Mouse (Mus musculus): ENCODE measurements around the gene Unc79. TPM values are rescaled to one million over a fixed set of nuclear protein-coding genes. Genes with fewer than 3 reads are reported as not detected.

Gene Unc79
- polyA plus RNA-seq, 1 experiment from 2014 or later = 0.27 TPM

DNA sequence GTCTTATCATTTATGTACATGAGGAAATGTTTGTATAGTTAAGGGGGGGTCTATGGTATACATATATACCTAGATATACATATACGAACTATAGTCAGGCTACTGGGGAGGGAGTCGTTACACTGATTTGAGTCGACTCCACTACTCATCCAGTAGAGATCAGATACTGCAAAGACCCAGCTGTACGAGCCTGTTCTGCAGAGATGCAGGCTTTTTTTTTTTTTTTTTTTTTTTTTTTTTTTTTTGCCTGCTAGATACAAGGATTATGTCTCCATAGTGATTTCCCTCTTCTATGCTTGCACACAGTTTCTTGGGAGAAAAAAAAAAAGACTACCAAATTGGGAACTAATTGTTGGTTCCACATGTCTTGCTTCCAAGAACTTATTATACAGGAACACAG is 113.5 kb downstream of the Unc79 start:
- Histone ChIP-seq H3K27ac (ENCODE audit: low read length) (no peak overlapping the region), H3K9ac (ENCODE audit: low read depth, low read length) (no peak overlapping the region), H3K4me1 (ENCODE audit: control insufficient read depth, insufficient read depth, low read length) (no peaks in the 10 kb centered on the region), H3K36me3 (ENCODE audit: control insufficient read depth, insufficient read depth, low read length) (no peaks in the 10 kb centered on the region), H3K4me3 (ENCODE audit: low read length) (no peak overlapping the region), H3K9me3 (ENCODE audit: control insufficient read depth, low read length) (no peaks in the 10 kb centered on the region), H3K27me3 (replicated peaks; ENCODE audit: control insufficient read depth, insufficient read depth, low read length) (no peaks in the 10 kb centered on the region), H3K4me2 (ENCODE audit: low read depth, low read length) (no peak overlapping the region)
- 55% methylated on average over 4 of the region's 4 CpGs for WGBS
- ATAC-seq = no peak

GRCm38 (mm10) chr12:103064944-103065343 is 116.3 kb downstream of the Unc79 start:
- Histone ChIP-seq H3K36me3 (ENCODE audit: control insufficient read depth, insufficient read depth, low read length) (no peaks in the 10 kb centered on the region), H3K4me1 (ENCODE audit: control insufficient read depth, insufficient read depth, low read length) (no peaks in the 10 kb centered on the region), H3K27me3 (replicated peaks; ENCODE audit: control insufficient read depth, insufficient read depth, low read length) (no peaks in the 10 kb centered on the region), H3K4me2 (ENCODE audit: low read depth, low read length) (no peak overlapping the region), H3K9ac (ENCODE audit: low read depth, low read length) (no peak overlapping the region), H3K9me3 (ENCODE audit: control insufficient read depth, low read length) (no peaks in the 10 kb centered on the region), H3K27ac (ENCODE audit: low read length) (no peak overlapping the region), H3K4me3 (ENCODE audit: low read length) (no peak overlapping the region)
- WGBS = 7% methylated on average over 3 of the region's 3 CpGs
- ATAC-seq = peak; percentile 50; the same call in 1 of the 2 replicates

DNA sequence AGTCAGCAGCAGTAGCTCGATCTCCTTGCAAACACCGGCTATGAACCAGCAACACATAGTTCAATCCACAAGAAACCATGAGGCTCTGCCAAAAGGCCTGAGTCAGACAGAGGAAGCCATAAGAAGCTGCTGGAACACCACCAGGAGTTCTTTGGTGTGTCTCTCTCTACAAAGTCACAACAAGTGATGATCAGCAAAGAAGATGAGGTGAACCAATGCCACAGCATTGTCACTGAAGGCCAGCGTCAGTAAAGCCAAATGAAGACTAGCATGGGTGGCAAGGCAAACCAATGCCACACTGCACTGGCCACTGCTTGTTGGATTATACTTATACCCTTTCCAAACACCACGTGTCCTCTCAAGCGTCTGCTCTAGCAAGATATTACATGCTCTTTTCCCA is 119.5 kb downstream of the Unc79 start:
- WGBS = 88% methylated on average over 5 of the region's 5 CpGs
- ATAC-seq = no peak
- H3K36me3 ChIP-seq (ENCODE audit: control insufficient read depth, insufficient read depth, low read length) = no peaks in the 10 kb centered on the region

GRCm38 (mm10) chr12:103069565-103069964 is 120.9 kb downstream of the Unc79 start:
- ATAC-seq = no peak
- H3K36me3 ChIP-seq (ENCODE audit: control insufficient read depth, insufficient read depth, low read length) = no peaks in the 10 kb centered on the region
- no peaks in the 10 kb centered on the region for H3K9me3 ChIP-seq (ENCODE audit: control insufficient read depth, low read length)
- no peaks in the 10 kb centered on the region for H3K4me1 ChIP-seq (ENCODE audit: control insufficient read depth, insufficient read depth, low read length)
- WGBS = 66% methylated on average over 12 of the region's 12 CpGs
- no peak overlapping the region for H3K9ac ChIP-seq (ENCODE audit: low read depth, low read length)
- no peak overlapping the region for H3K27ac ChIP-seq (ENCODE audit: low read length)
- H3K4me3 ChIP-seq (ENCODE audit: low read length) = no peak overlapping the region
- no peak overlapping the region for H3K4me2 ChIP-seq (ENCODE audit: low read depth, low read length)
- H3K27me3 ChIP-seq (replicated peaks; ENCODE audit: control insufficient read depth, insufficient read depth, low read length) = no peaks in the 10 kb centered on the region

More for the DNA sequence above, 119.5 kb downstream of the Unc79 start:
- Histone ChIP-seq H3K27ac (ENCODE audit: low read length) (no peak overlapping the region), H3K4me2 (ENCODE audit: low read depth, low read length) (no peak overlapping the region), H3K9ac (ENCODE audit: low read depth, low read length) (no peak overlapping the region), H3K27me3 (replicated peaks; ENCODE audit: control insufficient read depth, insufficient read depth, low read length) (no peaks in the 10 kb centered on the region), H3K4me1 (ENCODE audit: control insufficient read depth, insufficient read depth, low read length) (no peaks in the 10 kb centered on the region), H3K4me3 (ENCODE audit: low read length) (no peak overlapping the region), H3K9me3 (ENCODE audit: control insufficient read depth, low read length) (no peaks in the 10 kb centered on the region)

GRCm38 (mm10) chr12:103073953-103074352 is 125.3 kb downstream of the Unc79 start:
- no peak overlapping the region for H3K9ac ChIP-seq (ENCODE audit: low read depth, low read length)
- no peaks in the 10 kb centered on the region for H3K9me3 ChIP-seq (ENCODE audit: control insufficient read depth, low read length)
- WGBS = 93% methylated on average over 4 of the region's 4 CpGs

DNA sequence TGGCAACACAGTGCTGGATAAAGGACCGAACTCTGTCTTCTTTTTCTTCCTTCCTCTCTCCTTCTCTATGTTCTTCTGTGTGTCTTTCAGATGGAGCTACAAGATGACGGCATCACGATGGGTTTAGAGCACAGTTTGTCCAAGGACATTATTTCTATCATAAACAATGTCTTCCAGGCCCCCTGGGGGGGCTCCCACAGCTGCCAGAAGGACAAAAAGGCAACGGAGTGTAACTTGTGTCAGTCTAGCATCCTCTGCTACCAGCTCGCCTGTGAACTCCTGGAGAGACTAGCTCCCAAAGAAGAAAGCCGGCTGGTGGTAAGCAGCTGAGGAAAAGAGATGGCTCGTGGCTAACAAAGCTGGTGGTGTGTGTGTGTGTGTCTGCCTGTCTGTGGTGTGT is 130.1 kb downstream of the Unc79 start:
- no peak overlapping the region for H3K4me3 ChIP-seq (ENCODE audit: low read length)
- H3K36me3 ChIP-seq (ENCODE audit: control insufficient read depth, insufficient read depth, low read length) = no peaks in the 10 kb centered on the region
- no peak for ATAC-seq
- no peak overlapping the region for H3K9ac ChIP-seq (ENCODE audit: low read depth, low read length)
- no peak overlapping the region for H3K27ac ChIP-seq (ENCODE audit: low read length)
- no peaks in the 10 kb centered on the region for H3K9me3 ChIP-seq (ENCODE audit: control insufficient read depth, low read length)
- WGBS = 55% methylated on average over 7 of the region's 7 CpGs
- H3K4me2 ChIP-seq (ENCODE audit: low read depth, low read length) = no peak overlapping the region
- no peaks in the 10 kb centered on the region for H3K4me1 ChIP-seq (ENCODE audit: control insufficient read depth, insufficient read depth, low read length)
- H3K27me3 ChIP-seq (replicated peaks; ENCODE audit: control insufficient read depth, insufficient read depth, low read length) = no peaks in the 10 kb centered on the region

More at GRCm38 (mm10) chr12:103073953-103074352, 125.3 kb downstream of the Unc79 start:
- H3K27ac ChIP-seq (ENCODE audit: low read length) = no peak overlapping the region
- no peaks in the 10 kb centered on the region for H3K27me3 ChIP-seq (replicated peaks; ENCODE audit: control insufficient read depth, insufficient read depth, low read length)
- H3K4me3 ChIP-seq (ENCODE audit: low read length) = no peak overlapping the region
- H3K36me3 ChIP-seq (ENCODE audit: control insufficient read depth, insufficient read depth, low read length) = no peaks in the 10 kb centered on the region
- no peak for ATAC-seq
- no peaks in the 10 kb centered on the region for H3K4me1 ChIP-seq (ENCODE audit: control insufficient read depth, insufficient read depth, low read length)
- H3K4me2 ChIP-seq (ENCODE audit: low read depth, low read length) = no peak overlapping the region

GRCm38 (mm10) chr12:103080055-103080454 is 131.4 kb downstream of the Unc79 start:
- H3K27me3 ChIP-seq (replicated peaks; ENCODE audit: control insufficient read depth, insufficient read depth, low read length) = no peaks in the 10 kb centered on the region
- H3K9me3 ChIP-seq (ENCODE audit: control insufficient read depth, low read length) = no peaks in the 10 kb centered on the region
- H3K36me3 ChIP-seq (ENCODE audit: control insufficient read depth, insufficient read depth, low read length) = no peaks in the 10 kb centered on the region
- H3K4me3 ChIP-seq (ENCODE audit: low read length) = no peak overlapping the region
- 69% methylated on average over 3 of the region's 3 CpGs for WGBS
- no peak overlapping the region for H3K9ac ChIP-seq (ENCODE audit: low read depth, low read length)
- no peak for ATAC-seq
- no peak overlapping the region for H3K27ac ChIP-seq (ENCODE audit: low read length)
- H3K4me2 ChIP-seq (ENCODE audit: low read depth, low read length) = no peak overlapping the region
- no peaks in the 10 kb centered on the region for H3K4me1 ChIP-seq (ENCODE audit: control insufficient read depth, insufficient read depth, low read length)

- H3K27me3 ChIP-seq (replicated peaks; ENCODE audit: control insufficient read depth, insufficient read depth, low read length) = no peaks in the 10 kb centered on the region; the same call in 1 of the 2 replicates
- no peak overlapping the region for H3K4me3 ChIP-seq (ENCODE audit: low read length)
- WGBS = 71% methylated on average over 6 of the region's 6 CpGs
Observed at GRCm38 (mm10) chr12:103091831-103092230, 143.2 kb downstream of the Unc79 start.

DNA sequence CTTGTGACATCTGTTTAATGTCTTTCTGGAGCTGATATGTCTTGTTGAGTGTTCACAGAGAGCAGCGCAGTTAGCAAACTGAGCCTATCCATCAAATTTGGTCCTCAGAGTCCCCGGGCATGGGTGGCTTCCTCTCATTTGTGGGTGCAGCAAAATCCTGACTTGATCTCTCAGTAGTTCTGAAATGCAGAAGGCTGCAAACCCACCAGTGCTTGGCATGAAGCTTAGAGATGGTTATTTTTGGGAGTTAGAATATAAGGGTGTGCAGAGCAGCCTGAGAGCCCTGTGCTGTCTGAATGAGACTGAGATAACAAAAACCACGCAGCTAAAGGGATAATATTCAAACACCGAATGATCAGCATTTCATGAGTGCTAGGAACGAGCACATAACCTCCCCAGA is 146.5 kb downstream of the Unc79 start:
- Histone ChIP-seq H3K9me3 (ENCODE audit: control insufficient read depth, low read length) (no peaks in the 10 kb centered on the region), H3K4me2 (ENCODE audit: low read depth, low read length) (no peak overlapping the region), H3K4me1 (ENCODE audit: control insufficient read depth, insufficient read depth, low read length) (no peaks in the 10 kb centered on the region), H3K36me3 (ENCODE audit: control insufficient read depth, insufficient read depth, low read length) (no peaks in the 10 kb centered on the region), H3K27ac (ENCODE audit: low read length) (no peak overlapping the region), H3K27me3 (replicated peaks; ENCODE audit: control insufficient read depth, insufficient read depth, low read length) (no peaks in the 10 kb centered on the region; the same call in 1 of the 2 replicates), H3K4me3 (ENCODE audit: low read length) (no peak overlapping the region), H3K9ac (ENCODE audit: low read depth, low read length) (no peak overlapping the region)
- 55% methylated on average over 5 of the region's 5 CpGs for WGBS
- ATAC-seq = no peak

More at GRCm38 (mm10) chr12:103091831-103092230, 143.2 kb downstream of the Unc79 start:
- H3K27ac ChIP-seq (ENCODE audit: low read length) = no peak overlapping the region
- H3K9ac ChIP-seq (ENCODE audit: low read depth, low read length) = no peak overlapping the region
- H3K36me3 ChIP-seq (ENCODE audit: control insufficient read depth, insufficient read depth, low read length) = no peaks in the 10 kb centered on the region
- ATAC-seq = no peak
- no peak overlapping the region for H3K4me2 ChIP-seq (ENCODE audit: low read depth, low read length)
- H3K9me3 ChIP-seq (ENCODE audit: control insufficient read depth, low read length) = no peaks in the 10 kb centered on the region
- H3K4me1 ChIP-seq (ENCODE audit: control insufficient read depth, insufficient read depth, low read length) = no peaks in the 10 kb centered on the region

- 0 out of 2 replicates have a peak, but pooled peaks have one; percentile 23 for ATAC-seq
- WGBS = 73% methylated on average over 1 of the region's 1 CpGs
Observed at GRCm38 (mm10) chr12:103099185-103099584, 150.5 kb downstream of the Unc79 start.

More at GRCm38 (mm10) chr12:103099185-103099584, 150.5 kb downstream of the Unc79 start:
- H3K27ac ChIP-seq (ENCODE audit: low read length) = no peak overlapping the region
- no peak overlapping the region for H3K9ac ChIP-seq (ENCODE audit: low read depth, low read length)
- no peaks in the 10 kb centered on the region for H3K27me3 ChIP-seq (replicated peaks; ENCODE audit: control insufficient read depth, insufficient read depth, low read length)
- no peak overlapping the region for H3K4me2 ChIP-seq (ENCODE audit: low read depth, low read length)
- no peak overlapping the region for H3K4me3 ChIP-seq (ENCODE audit: low read length)
- no peaks in the 10 kb centered on the region for H3K36me3 ChIP-seq (ENCODE audit: control insufficient read depth, insufficient read depth, low read length)
- no peaks in the 10 kb centered on the region for H3K9me3 ChIP-seq (ENCODE audit: control insufficient read depth, low read length)
- H3K4me1 ChIP-seq (ENCODE audit: control insufficient read depth, insufficient read depth, low read length) = no peaks in the 10 kb centered on the region

Measured in intestine, embryonic 16.5 days (tissue).